Mouse (Mus musculus) forebrain, embryonic 14.5 days (tissue): ENCODE measurements around the gene Ppp1r13b. TPM values are rescaled to one million over a fixed set of nuclear protein-coding genes. Genes with fewer than 3 reads are reported as not detected.

Source experiments
- ATAC-seq: fragments of 200-750 bp; cut with Nextera tagmentation; 2 replicates; pipeline ENCODE4 v1.8.0; 2017; ENCODE audit warnings: mild to moderate bottlenecking, moderate library complexity
- DNase-seq: peaks from one replicate; pipeline ENCODE4 v3.0.0-alpha.2; 2015; ENCODE audit warnings: low spot score
- H3K27ac ChIP-seq: fragments of 300-500 bp; sonication (generic); 2 replicates; pipeline ENCODE4 v1.5.1; 2014; ENCODE audit warnings: low read depth, mild to moderate bottlenecking, control low read depth, low read length, moderate library complexity
- H3K27me3 ChIP-seq: fragments of 300-500 bp; sonication (generic); replicated peaks from 2 replicates; pipeline ENCODE4 v1.6.1; 2014; ENCODE audit warnings: low read length, control low read depth, mixed read lengths; ENCODE audit not compliant: control insufficient read depth, insufficient read depth
- H3K36me3 ChIP-seq: fragments of 300-500 bp; sonication (generic); 2 replicates; pipeline ENCODE4 v1.6.1; 2014; ENCODE audit warnings: low read length, control low read depth; ENCODE audit not compliant: control insufficient read depth, insufficient read depth
- H3K4me1 ChIP-seq: fragments of 300-500 bp; sonication (generic); 2 replicates; pipeline ENCODE4 v1.6.1; 2014; ENCODE audit warnings: antibody characterized with exemption, low read length, control low read depth; ENCODE audit not compliant: control insufficient read depth, insufficient read depth
- H3K4me2 ChIP-seq: fragments of 300-500 bp; sonication (generic); 2 replicates; pipeline ENCODE4 v1.6.1; 2014; ENCODE audit warnings: mild to moderate bottlenecking, control low read depth, low read length
- H3K4me3 ChIP-seq: fragments of 300-500 bp; sonication (generic); 2 replicates; pipeline ENCODE4 v1.5.1; 2014; ENCODE audit warnings: low read depth, low read length, control low read depth
- H3K9ac ChIP-seq: fragments of 300-500 bp; sonication (generic); 2 replicates; pipeline ENCODE4 v1.6.1; 2014; ENCODE audit warnings: mild to moderate bottlenecking, low read length, control low read depth, moderate library complexity
- H3K9me3 ChIP-seq: fragments of 300-500 bp; sonication (generic); replicated peaks from 2 replicates; pipeline ENCODE4 v1.6.1; 2016; ENCODE audit warnings: low read length, control low read depth, mixed read lengths; ENCODE audit not compliant: control insufficient read depth
- whole genome bisulfite sequencing: fragments of 180-500 bp; shearing (Covaris S2); extraction: QIAGEN DNeasy Blood & Tissue Kit; methylation state at CpG from one replicate; pipeline ENCODE4 v1.1.7; 2014; 5-methylcytosine and 5-hydroxymethylcytosine counted together
- polyA plus RNA-seq: library from polyadenylated mRNA; unstranded; fragments of >200 nt; fragmentation: Nextera tagmentation; extraction: Ambion mirVana; gene quantifications from 2 replicates; pipeline ENCODE4 v1.2.1, GENCODE M21; 2014

Ppp1r13b gene
- polyA plus RNA-seq, 1 experiment from 2014 or later, result 12.5 TPM

DNA sequence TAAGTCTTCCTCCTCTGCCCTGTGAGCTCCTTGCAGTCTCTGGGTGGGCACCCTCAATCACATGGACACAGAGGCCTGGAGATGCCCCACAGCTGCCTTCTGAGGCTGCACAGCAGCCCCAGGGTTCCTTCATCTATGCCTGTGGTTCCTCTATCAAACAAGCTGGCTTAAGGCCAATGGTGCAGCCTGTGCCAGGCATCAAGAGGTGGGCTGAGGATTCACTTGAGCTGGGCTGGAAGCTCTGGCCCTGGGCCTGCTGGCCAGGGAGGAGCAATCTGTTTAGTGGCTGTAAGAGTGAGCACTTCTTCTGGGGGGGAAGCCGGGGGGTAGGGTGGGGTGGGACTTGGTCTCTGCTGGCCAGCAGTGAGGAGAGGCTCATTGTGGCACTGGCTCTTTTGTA is 19.4 kb upstream of the Ppp1r13b start:
- no peak overlapping the region for H3K27ac ChIP-seq
- ATAC-seq (no peak), DNase-seq (peak; percentile 70)
- no peak overlapping the region for H3K4me3 ChIP-seq
- no peaks in the 10 kb centered on the region for H3K27me3 ChIP-seq
- 0 out of 2 replicates have a peak, but pooled peaks cover 4% of the 10 kb centered on the region for H3K4me1 ChIP-seq
- H3K4me2 ChIP-seq, result no peak overlapping the region
- no peak overlapping the region for H3K9ac ChIP-seq
- 56% methylated on average over 1 of the region's 1 CpGs for WGBS
- no peaks in the 10 kb centered on the region for H3K9me3 ChIP-seq
- H3K36me3 ChIP-seq, result no peaks in the 10 kb centered on the region

DNA sequence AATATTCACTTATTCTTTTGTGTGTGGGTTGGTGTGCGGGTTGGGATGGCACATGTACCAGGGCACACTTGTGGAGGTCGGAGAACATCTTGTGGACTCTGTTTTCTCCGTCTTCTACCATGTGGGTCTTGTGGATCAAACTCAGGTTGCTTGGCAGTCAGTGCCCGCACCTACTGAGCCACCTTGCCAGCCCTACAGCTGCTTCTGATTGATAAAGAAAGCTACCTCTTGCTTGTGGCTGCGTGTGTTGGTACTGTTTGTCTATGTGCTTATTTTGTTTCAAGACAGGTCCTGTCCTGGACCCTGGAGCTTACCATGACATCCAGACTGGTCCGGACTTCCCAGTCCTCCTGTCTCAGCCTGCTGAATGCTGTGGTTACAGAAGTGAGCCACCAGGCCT is 15.2 kb upstream of the Ppp1r13b start:
- ATAC-seq (no peak), DNase-seq (no peak)
- Histone ChIP-seq H3K9ac (no peak overlapping the region), H3K27ac (no peak overlapping the region), H3K36me3 (no peaks in the 10 kb centered on the region), H3K4me3 (no peak overlapping the region), H3K4me1 (0 out of 2 replicates have a peak, but pooled peaks cover 4% of the 10 kb centered on the region), H3K4me2 (no peak overlapping the region), H3K27me3 (no peaks in the 10 kb centered on the region), H3K9me3 (no peaks in the 10 kb centered on the region)
- WGBS, result 91% methylated on average over 6 of the region's 6 CpGs

DNA sequence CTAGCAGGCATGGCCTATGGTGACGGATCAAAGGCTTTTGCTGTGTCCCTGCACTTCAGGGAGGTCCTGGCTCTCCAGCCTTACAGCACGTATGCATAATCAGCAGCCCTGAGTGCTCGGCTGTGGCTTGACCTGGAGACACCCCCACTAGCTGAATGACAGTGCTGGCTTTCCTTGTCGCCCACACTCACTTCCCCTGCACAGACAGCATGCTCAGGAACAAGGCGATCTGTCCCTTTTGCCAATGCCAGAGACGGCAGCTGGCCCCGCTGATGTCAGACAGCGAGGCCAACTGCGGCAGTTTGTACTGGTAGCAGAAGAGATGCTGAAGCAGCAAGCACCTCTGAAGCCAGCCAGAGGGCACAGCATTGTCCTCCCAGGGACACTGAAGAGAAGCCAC is 12.1 kb upstream of the Ppp1r13b start:
- H3K9ac ChIP-seq, result no peak overlapping the region
- no peak overlapping the region for H3K27ac ChIP-seq
- no peak overlapping the region for H3K4me2 ChIP-seq
- no peaks in the 10 kb centered on the region for H3K4me1 ChIP-seq
- no peak overlapping the region for H3K4me3 ChIP-seq
- WGBS, result 60% methylated on average over 9 of the region's 9 CpGs
- no peaks in the 10 kb centered on the region for H3K27me3 ChIP-seq
- ATAC-seq (no peak), DNase-seq (no peak)
- no peaks in the 10 kb centered on the region for H3K9me3 ChIP-seq
- no peaks in the 10 kb centered on the region for H3K36me3 ChIP-seq

DNA sequence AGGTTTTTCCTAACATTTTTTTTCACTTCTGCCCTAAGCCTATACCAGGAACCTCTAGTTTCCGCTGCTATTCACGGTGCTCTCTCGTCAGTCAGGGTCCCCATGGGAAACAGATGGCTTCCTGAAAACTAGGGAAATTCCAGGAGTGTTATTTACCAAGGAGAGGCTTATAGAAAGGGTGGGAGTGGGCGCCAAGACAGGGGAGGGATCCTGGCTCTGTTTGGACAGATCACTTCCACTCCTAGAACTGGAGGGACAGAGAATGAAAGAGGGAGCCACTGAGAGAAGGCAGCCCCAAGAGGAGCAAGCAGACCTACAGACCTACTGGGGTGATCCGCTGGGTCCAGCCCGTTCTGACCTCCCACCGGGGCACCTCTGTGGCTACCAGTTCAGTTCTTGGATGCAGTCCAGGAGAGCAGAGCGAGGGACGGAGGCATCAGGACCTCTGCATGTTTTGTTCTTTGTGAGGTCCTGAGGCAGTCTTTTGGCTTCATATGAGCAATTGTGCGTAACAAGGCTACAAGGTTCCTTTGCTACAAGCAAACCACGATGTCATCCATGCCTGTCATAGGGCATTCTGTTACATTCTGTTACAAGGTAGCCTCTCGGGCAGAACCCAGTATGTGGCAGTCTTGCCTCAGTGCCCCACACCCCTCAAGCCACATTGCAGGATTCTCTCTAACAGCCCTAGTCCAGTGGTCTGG is 8.8 kb upstream of the Ppp1r13b start:
- DNase-seq, result no peak
- H3K27me3 ChIP-seq, result no peaks in the 10 kb centered on the region
- 47% methylated on average over 12 of the region's 12 CpGs for WGBS
- no peak overlapping the region for H3K4me2 ChIP-seq
- no peaks in the 10 kb centered on the region for H3K9me3 ChIP-seq
- H3K9ac ChIP-seq, result no peak overlapping the region
- no peak overlapping the region for H3K4me3 ChIP-seq
- no peak for ATAC-seq
- no peaks in the 10 kb centered on the region for H3K36me3 ChIP-seq
- peak overlapping the region; percentile 21; the same call in 1 of the 2 replicates for H3K27ac ChIP-seq
- H3K4me1 ChIP-seq, result no peaks in the 10 kb centered on the region

DNA sequence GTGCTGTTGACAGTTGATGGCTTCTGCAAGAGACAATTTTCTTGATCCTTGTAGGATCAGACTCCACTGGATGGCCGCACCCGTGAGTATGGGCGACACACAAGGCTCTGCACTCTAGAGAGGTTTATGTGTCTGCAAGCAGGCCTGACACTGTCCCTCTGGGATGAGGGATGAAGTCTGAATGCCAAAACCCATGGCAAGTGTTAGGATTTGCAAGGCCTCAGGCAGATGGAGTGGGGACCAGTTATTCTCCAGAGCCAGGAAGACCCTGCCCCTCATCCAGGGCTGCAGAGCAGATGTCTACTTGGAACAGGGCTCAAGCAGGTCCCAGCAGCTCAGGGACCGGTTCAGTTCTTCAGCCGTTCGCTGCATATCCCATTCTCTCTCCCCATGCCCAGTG is 7.9 kb upstream of the Ppp1r13b start:
- no peaks in the 10 kb centered on the region for H3K9me3 ChIP-seq
- 85% methylated on average over 6 of the region's 6 CpGs for WGBS

DNA sequence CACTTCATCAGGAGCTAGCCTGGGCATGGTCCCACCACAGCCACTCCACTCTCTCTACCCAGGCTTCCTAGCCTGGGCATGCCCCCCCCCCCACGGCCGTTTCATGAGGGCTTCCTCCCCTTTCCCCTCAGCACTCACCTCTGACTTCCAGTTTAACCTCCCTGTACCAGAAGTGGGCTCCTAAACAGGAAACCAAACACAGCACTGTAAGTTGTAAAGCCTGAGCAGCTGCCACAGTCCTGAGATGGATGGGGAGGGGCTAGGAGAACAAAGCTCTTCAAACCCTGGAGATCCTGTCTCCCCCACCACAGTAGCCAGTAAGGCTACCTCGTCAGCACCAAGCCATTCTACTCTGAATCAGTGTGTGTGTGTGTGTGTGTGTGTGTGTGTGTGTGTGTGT is 6.1 kb upstream of the Ppp1r13b start:
- 51% methylated on average over 3 of the region's 3 CpGs for WGBS
- no peak for DNase-seq
- no peak overlapping the region for H3K27ac ChIP-seq

More for the DNA sequence above, 7.9 kb upstream of the Ppp1r13b start:
- DNase-seq (no peak), ATAC-seq (no peak)
- no peaks in the 10 kb centered on the region for H3K4me1 ChIP-seq
- no peak overlapping the region for H3K9ac ChIP-seq
- no peaks in the 10 kb centered on the region for H3K27me3 ChIP-seq
- no peak overlapping the region for H3K4me3 ChIP-seq
- no peak overlapping the region for H3K4me2 ChIP-seq
- H3K36me3 ChIP-seq, result no peaks in the 10 kb centered on the region
- H3K27ac ChIP-seq, result no peak overlapping the region

DNA sequence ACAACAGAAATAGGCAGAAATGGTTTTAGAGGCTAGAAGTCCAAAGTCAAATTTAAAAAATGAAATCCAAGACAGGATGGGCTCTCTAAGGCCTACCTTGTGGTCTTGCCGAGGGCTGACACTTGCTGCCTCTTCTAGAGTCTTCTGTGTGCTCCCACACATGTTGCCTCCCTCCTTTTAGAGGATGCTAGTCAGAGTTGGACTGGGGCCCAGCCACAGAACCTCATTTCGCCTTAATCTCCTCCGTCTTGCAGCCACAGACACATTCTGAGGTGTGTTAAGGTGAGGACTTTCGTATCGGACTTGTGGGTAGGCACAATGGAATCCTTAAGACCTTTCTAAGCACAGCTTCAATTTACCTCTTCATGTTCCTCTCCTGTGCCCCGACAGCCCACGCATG is 4.9 kb upstream of the Ppp1r13b start:
- Histone ChIP-seq H3K4me1 (peaks cover 3% of the 10 kb centered on the region; the same call in 1 of the 2 replicates), H3K27ac (no peak overlapping the region), H3K9ac (no peak overlapping the region), H3K27me3 (peaks cover 11% of the 10 kb centered on the region), H3K9me3 (no peaks in the 10 kb centered on the region), H3K4me3 (no peak overlapping the region), H3K4me2 (no peak overlapping the region), H3K36me3 (no peaks in the 10 kb centered on the region)
- 83% methylated on average over 7 of the region's 7 CpGs for WGBS
- DNase-seq (no peak), ATAC-seq (no peak)

More for the DNA sequence above, 6.1 kb upstream of the Ppp1r13b start:
- ATAC-seq, result no peak
- Histone ChIP-seq H3K4me2 (no peak overlapping the region), H3K4me1 (no peaks in the 10 kb centered on the region), H3K36me3 (no peaks in the 10 kb centered on the region), H3K9ac (no peak overlapping the region), H3K27me3 (peaks cover 7% of the 10 kb centered on the region; the same call in 1 of the 2 replicates), H3K4me3 (no peak overlapping the region), H3K9me3 (no peaks in the 10 kb centered on the region)

DNA sequence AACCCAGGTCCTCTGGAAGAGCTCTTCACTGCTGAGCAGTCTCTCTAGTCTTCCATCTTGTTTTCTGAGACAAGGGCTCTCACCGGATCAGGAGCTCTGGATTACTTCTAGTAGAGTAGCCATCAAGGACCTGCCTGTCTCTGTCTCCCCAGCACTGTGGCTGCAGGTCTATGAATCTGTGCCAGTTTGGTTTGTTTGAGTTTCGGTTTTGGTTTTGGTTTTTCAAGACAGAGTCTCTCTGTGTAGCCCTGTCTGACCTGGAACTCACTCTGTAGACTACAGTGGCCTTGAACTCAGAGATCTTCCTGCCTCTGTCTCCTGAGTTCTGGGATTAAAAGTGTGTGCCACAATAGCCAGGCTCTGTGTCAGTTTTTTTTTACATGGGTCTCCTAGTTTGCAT is 3.9 kb upstream of the Ppp1r13b start:
- no peak overlapping the region for H3K4me2 ChIP-seq
- no peaks in the 10 kb centered on the region for H3K36me3 ChIP-seq
- peaks cover 3% of the 10 kb centered on the region; the same call in 1 of the 2 replicates for H3K4me1 ChIP-seq
- H3K9me3 ChIP-seq, result no peaks in the 10 kb centered on the region
- ATAC-seq (no peak), DNase-seq (no peak)
- no peak overlapping the region for H3K27ac ChIP-seq
- H3K4me3 ChIP-seq, result no peak overlapping the region
- peaks cover 11% of the 10 kb centered on the region for H3K27me3 ChIP-seq
- WGBS, result 94% methylated on average over 2 of the region's 2 CpGs
- no peak overlapping the region for H3K9ac ChIP-seq

DNA sequence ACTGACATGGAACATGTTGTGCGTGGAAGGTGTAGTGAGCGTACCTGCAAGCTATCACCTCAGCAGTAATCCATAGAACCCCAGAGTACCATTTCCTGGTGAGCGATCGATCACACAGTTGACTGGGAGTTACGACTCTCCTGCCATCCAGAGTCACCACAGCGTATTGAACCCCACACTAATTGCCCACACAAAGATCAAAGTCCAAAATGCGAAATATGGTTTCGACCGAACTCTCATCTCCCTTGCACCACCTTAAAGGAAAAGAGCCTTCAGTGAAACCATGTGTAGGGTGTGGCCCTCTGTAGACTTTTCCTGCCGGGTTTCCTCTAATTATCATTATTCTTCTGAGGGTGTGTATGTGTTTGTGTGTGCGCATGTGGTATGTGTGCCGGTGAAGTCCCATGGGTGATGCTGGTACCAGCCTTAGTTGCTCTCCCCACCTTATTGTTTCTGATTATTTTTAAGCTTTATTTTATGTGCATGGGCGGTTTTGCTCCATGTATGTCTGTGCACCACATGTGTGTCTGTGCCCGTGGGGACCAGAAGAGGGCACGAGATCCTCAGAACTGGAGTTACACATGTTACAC is 3.4 kb upstream of the Ppp1r13b start:
- Histone ChIP-seq H3K9ac (no peak overlapping the region), H3K4me1 (peaks cover 3% of the 10 kb centered on the region; the same call in 1 of the 2 replicates), H3K27me3 (peaks cover 11% of the 10 kb centered on the region), H3K4me3 (no peak overlapping the region), H3K4me2 (no peak overlapping the region), H3K9me3 (no peaks in the 10 kb centered on the region), H3K36me3 (no peaks in the 10 kb centered on the region), H3K27ac (no peak overlapping the region)
- WGBS, result 90% methylated on average over 15 of the region's 15 CpGs
- DNase-seq (no peak), ATAC-seq (no peak)
